Mouse (Mus musculus) stomach, postnatal 0 days (tissue): Measurements from ENCODE around the gene Fam189a1.

Experiments
- CTCF ChIP-seq: IDR thresholded peaks from 2 replicates; pipeline ENCODE4 v1.5.1; 2016; ENCODE audit warnings: antibody characterized with exemption, low read depth, mild to moderate bottlenecking, moderate library complexity
- EP300 ChIP-seq: optimal IDR thresholded peaks from 2 replicates; pipeline ENCODE3; 2016; ENCODE audit warnings: antibody characterized with exemption

DNA sequence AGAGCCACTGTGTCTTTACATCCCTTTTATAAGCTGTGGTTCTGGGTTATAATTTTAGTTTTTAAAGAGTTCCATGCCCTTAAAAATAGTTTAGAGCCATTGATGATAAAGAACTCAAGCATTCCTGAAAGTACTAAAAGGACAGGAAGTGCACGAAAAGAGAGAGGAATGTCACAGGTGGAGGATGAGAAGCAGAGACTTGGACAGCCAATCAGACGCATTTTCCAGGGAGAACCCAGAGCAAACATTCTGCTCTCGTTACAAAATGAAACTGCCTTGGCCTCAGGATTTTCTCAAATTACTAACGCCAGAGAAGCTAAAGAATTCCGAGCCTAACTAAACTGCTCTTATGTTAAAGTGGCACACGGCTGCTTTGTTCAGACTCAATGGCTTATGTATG, 197.3 kb downstream of the Fam189a1 start:
- TF ChIP-seq CTCF (no peak), EP300 (no peak)
